Mouse (Mus musculus) G1E (cell line): ENCODE measurements around the gene Med4.

Experiments used
- CTCF ChIP-seq: IDR thresholded peaks from 2 replicates; pipeline ENCODE4 v1.5.1; 2012; ENCODE audit warnings: low read depth, low read length, inconsistent platforms, mixed read lengths
- GATA1 ChIP-seq: IDR thresholded peaks from 2 replicates; pipeline ENCODE4 v1.6.1; 2012; ENCODE audit warnings: borderline replicate concordance, low read length, inconsistent platforms, mixed read lengths
- GATA2 ChIP-seq: IDR thresholded peaks from 2 replicates; pipeline ENCODE4 v1.6.1; 2012; ENCODE audit warnings: low read depth, low read length, inconsistent platforms, borderline replicate concordance
- POLR2AphosphoS5 ChIP-seq: IDR thresholded peaks from 2 replicates; pipeline ENCODE4 v1.6.1; 2012; ENCODE audit warnings: low read depth, low read length, inconsistent platforms; ENCODE audit not compliant: insufficient replicate concordance
- TAL1 ChIP-seq: conservative IDR thresholded peaks from 2 replicates; pipeline ENCODE4 v1.6.1; 2012; ENCODE audit warnings: low read depth, low read length, inconsistent platforms, mixed read lengths

GRCm38 (mm10) chr14:73474636-73475093 is 35.2 kb upstream of the Med4 start:
- peak; percentile 24; the same call in 1 of the 2 replicates for TF ChIP-seq CTCF
- TF ChIP-seq GATA1: no peak
- no peak for TF ChIP-seq POLR2AphosphoS5
- no peak for TF ChIP-seq TAL1
- TF ChIP-seq GATA2: no peak
